Mouse (Mus musculus): ENCODE results near the gene Chchd5. TPM values are rescaled to one million over a fixed set of nuclear protein-coding genes. Genes with fewer than 3 reads are reported as not detected.

Gene Chchd5
- polyA plus RNA-seq, 2 experiments: 9.1 to 9.2 TPM

DNA sequence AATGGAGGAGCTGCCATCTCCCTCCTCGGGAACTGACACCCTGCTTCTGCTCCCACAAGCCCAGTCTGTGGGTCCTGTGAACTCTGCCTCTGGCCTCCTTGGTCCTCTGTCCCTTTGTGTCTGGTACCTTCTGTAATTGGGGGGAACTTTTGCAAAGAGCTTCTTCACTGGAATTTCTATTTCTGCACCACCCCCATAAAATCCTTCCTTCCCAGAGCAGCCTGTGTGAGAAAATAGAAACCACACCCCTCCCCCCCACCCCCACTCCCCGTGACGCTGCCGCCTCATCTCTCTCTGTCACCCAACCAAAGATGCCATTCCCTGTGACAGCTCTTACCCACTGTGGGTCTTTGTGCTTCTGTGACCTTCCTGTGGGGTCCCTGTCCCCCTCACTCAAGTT lies 39.1 kb upstream of the Chchd5 start:
- no peak overlapping the region for H3K27ac ChIP-seq
- H3K4me3 ChIP-seq (ENCODE audit: insufficient read depth in 1 of 2, low read depth in 2 of 2, low read length in 2 of 2): no peak overlapping the region
- peaks cover 0 to 5% of the 10 kb centered on the region in 2 experiments; a peak in 1 of 4 replicates for H3K4me1 ChIP-seq (replicated peaks; ENCODE audit: control insufficient read depth in 2 of 2, insufficient read depth in 2 of 2, low read length in 1 of 2)
- H3K9ac ChIP-seq (replicated peaks): no peak overlapping the region
- TF ChIP-seq EP300 (IDR thresholded peaks at IDR 0.05; ENCODE audit: low read depth) (no peak), CTCF (IDR thresholded peaks at IDR 0.05; ENCODE audit: low read depth) (no peak)
- no peaks in the 10 kb centered on the region for H3K36me3 ChIP-seq (replicated peaks; ENCODE audit: control insufficient read depth, insufficient read depth, low read depth)
- H3K4me2 ChIP-seq (ENCODE audit: low read depth): no peak overlapping the region
- ATAC-seq (ENCODE audit: insufficient read depth) (no peak), DNase-seq (ENCODE audit: low read depth in 3 of 3, low spot score in 3 of 3) (no peak)
- 56% methylated on average over 4 of the region's 4 CpGs for WGBS (ENCODE audit: insufficient replicate concordance)
- no peaks in the 10 kb centered on the region for H3K9me3 ChIP-seq (ENCODE audit: control insufficient read depth, low read length)
- H3K27me3 ChIP-seq (ENCODE audit: control insufficient read depth, insufficient read depth, low read length): no peaks in the 10 kb centered on the region

DNA sequence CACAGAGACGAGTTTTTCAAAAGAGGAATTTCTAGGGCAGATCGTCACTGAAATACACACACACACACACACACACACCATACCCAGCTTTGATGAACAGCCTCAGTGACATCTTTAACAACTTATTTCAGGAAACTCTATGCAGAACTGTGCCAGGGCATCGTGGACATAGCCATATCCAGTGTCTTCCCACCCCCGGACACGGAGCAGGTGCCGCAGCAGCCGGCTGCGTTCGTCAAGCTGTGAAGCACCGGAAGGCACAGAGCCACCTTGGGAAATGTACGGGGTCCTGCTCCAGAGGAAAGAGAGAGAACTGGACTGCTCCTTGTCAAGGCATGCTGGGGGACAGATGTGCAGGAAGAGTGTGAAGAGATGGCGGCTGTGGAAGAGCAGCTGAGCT lies 36.7 kb upstream of the Chchd5 start:
- 77% methylated on average over 12 of the region's 12 CpGs for WGBS (ENCODE audit: insufficient replicate concordance)
- H3K4me3 ChIP-seq (ENCODE audit: insufficient read depth in 1 of 2, low read depth in 2 of 2, low read length in 2 of 2): no peak overlapping the region
- ATAC-seq (ENCODE audit: insufficient read depth) (no peak), DNase-seq (ENCODE audit: low read depth in 3 of 3, low spot score in 3 of 3) (no peak)
- no peak overlapping the region for H3K4me2 ChIP-seq (ENCODE audit: low read depth)
- no peaks in the 10 kb centered on the region for H3K9me3 ChIP-seq (ENCODE audit: control insufficient read depth, low read length)
- no peak overlapping the region for H3K9ac ChIP-seq (replicated peaks)
- H3K27ac ChIP-seq: no peak overlapping the region
- H3K4me1 ChIP-seq (replicated peaks; ENCODE audit: control insufficient read depth in 2 of 2, insufficient read depth in 2 of 2, low read length in 1 of 2): no peaks in the 10 kb centered on the region
- no peaks in the 10 kb centered on the region for H3K27me3 ChIP-seq (ENCODE audit: control insufficient read depth, insufficient read depth, low read length)
- no peak for TF ChIP-seq CTCF (IDR thresholded peaks at IDR 0.05; ENCODE audit: low read depth)
- no peak for TF ChIP-seq EP300 (IDR thresholded peaks at IDR 0.05; ENCODE audit: low read depth)
- H3K36me3 ChIP-seq (replicated peaks; ENCODE audit: control insufficient read depth, insufficient read depth, low read depth): no peaks in the 10 kb centered on the region

DNA sequence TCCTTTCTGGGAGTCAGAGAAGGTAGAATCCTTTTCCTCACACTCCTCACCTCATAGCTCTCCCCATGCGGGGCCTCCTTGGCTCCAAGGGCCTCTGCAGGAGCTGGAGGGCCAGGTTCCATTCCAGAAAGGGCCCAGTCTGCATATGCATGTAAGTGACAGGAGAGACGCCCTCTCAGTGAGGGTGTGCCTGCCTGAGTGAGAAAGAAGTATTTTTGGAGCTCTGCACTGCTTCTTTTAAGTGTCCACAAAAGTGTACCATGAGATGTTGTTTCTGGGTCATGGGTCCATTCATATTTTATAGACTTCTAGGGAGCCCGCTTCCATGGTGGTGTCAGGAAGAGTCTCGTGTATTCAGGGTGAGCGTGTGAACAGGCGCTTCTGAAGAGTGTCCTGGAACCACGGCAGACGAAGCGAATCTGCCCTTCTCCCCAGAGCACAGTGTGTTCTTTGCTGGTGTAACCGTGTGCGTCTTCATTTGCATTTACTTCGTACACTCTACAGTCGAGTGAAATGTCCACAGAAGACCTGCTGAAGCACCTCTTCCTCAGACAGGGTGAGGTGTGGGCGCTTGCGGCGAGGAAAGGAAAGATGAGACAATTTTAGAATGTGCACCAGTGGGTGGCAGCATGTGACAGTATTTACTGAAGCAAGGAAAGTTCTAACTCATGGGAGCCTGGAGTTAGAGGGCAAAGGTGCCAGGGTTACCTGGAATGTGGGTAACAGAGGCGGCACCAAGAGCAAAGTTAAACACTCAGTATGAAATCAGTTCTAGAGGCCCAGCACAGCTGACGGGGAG lies 35.4 kb upstream of the Chchd5 start:
- DNase-seq (ENCODE audit: low read depth in 3 of 3, low spot score in 3 of 3): no peak
- Histone ChIP-seq H3K27ac (no peak overlapping the region), H3K4me2 (ENCODE audit: low read depth) (no peak overlapping the region), H3K36me3 (replicated peaks; ENCODE audit: control insufficient read depth, insufficient read depth, low read depth) (no peaks in the 10 kb centered on the region), H3K4me1 (replicated peaks; ENCODE audit: control insufficient read depth in 2 of 2, insufficient read depth in 2 of 2, low read length in 1 of 2) (no peaks in the 10 kb centered on the region), H3K9ac (replicated peaks) (no peak overlapping the region), H3K27me3 (ENCODE audit: control insufficient read depth, insufficient read depth, low read length) (no peaks in the 10 kb centered on the region), H3K9me3 (ENCODE audit: control insufficient read depth, low read length) (no peaks in the 10 kb centered on the region), H3K4me3 (ENCODE audit: insufficient read depth in 1 of 2, low read depth in 2 of 2, low read length in 2 of 2) (no peak overlapping the region)
- TF ChIP-seq CTCF (IDR thresholded peaks at IDR 0.05; ENCODE audit: low read depth) (no peak), EP300 (IDR thresholded peaks at IDR 0.05; ENCODE audit: low read depth) (no peak)
- ATAC-seq (ENCODE audit: insufficient read depth): no peak
- WGBS (ENCODE audit: insufficient replicate concordance): 75% methylated on average over 18 of the region's 18 CpGs

DNA sequence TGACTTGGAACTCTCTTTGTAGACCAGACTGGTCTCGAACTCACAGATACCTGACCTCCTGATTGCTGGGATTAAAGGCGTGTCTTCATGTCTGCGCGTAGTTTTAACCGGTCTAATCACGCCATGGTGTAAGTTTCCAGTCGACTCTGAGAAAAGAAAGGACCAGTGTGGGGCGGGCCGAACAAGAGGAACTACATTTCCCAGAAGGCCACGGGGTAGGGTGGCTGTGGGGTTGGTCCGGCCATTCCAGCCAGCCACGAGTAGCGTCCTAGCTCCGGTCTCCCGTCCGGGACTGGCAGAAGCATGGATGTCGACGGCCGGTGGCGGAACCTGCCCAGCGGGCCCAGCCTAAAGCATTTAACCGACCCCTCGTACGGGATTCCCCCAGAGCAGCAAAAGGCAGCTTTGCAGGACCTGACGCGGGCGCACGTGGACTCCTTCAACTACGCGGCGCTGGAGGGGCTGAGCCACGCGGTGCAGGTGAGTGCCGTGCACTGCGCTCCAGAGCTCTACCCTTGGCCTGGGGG lies 28.7 kb upstream of the Chchd5 start, which contains the start of gene Polr1b:
Gene Polr1b (plus strand): TSS at position 212 of the 527 bp plus-strand sequence.
- Histone ChIP-seq H3K36me3 (replicated peaks; ENCODE audit: control insufficient read depth, insufficient read depth, low read depth) (peaks cover 23% of the 10 kb centered on the region), H3K9me3 (ENCODE audit: control insufficient read depth, low read length) (no peaks in the 10 kb centered on the region), H3K9ac (replicated peaks) (peak within 1 kb of the TSS; percentile 75), H3K4me3 (ENCODE audit: insufficient read depth in 1 of 2, low read depth in 2 of 2, low read length in 2 of 2) (peak within 1 kb of the TSS; percentile 83 to 85), H3K27ac (no peak within 1 kb of the TSS), H3K4me2 (ENCODE audit: low read depth) (peak within 1 kb of the TSS; percentile 80), H3K4me1 (replicated peaks; ENCODE audit: control insufficient read depth in 2 of 2, insufficient read depth in 2 of 2, low read length in 1 of 2) (peaks cover 4 to 5% of the 10 kb centered on the region in 2 experiments; a peak in 2 of 4 replicates), H3K27me3 (ENCODE audit: control insufficient read depth, insufficient read depth, low read length) (no peaks in the 10 kb centered on the region)
- ATAC-seq (ENCODE audit: insufficient read depth) (peak; percentile 99), DNase-seq (ENCODE audit: low read depth in 3 of 3, low spot score in 3 of 3) (peak; percentile 80 to 84 (median 84))
- under 1% methylated on average over 35 of the region's 35 CpGs for WGBS (ENCODE audit: insufficient replicate concordance)
- TF ChIP-seq EP300 (IDR thresholded peaks at IDR 0.05; ENCODE audit: low read depth) (peak; percentile 31; the same call in 1 of the 2 replicates), CTCF (IDR thresholded peaks at IDR 0.05; ENCODE audit: low read depth) (no peak; the same call in 1 of the 2 replicates)

DNA sequence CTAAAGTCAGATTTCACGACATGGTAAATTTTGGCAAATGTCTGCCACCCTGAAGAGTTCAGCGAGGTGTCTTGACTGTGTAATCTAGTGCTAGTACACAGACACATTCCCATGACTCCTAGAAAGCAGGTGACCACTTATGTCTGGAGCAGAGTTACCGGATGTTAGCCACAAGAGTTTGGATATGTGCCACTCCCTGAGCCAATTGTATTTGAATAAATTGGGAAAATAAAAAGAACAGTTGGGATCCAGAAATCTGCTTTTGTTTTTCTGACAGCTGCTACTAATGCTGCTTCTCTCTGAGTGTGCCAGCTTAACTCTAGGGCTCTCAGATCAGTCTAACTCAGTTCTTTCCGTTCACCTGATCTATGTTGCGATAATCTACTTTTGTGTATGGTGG lies 16.6 kb upstream of the Chchd5 start:
- H3K4me3 ChIP-seq (ENCODE audit: insufficient read depth in 1 of 2, low read depth in 2 of 2, low read length in 2 of 2): no peak overlapping the region
- H3K4me2 ChIP-seq (ENCODE audit: low read depth): no peak overlapping the region
- H3K27ac ChIP-seq: no peak overlapping the region
- no peak overlapping the region for H3K9ac ChIP-seq (replicated peaks)
- peaks cover 61% of the 10 kb centered on the region for H3K36me3 ChIP-seq (replicated peaks; ENCODE audit: control insufficient read depth, insufficient read depth, low read depth)
- DNase-seq (ENCODE audit: low read depth in 3 of 3, low spot score in 3 of 3) (no peak), ATAC-seq (ENCODE audit: insufficient read depth) (no peak)
- H3K27me3 ChIP-seq (ENCODE audit: control insufficient read depth, insufficient read depth, low read length): no peaks in the 10 kb centered on the region
- 88% methylated on average over 5 of the region's 5 CpGs for WGBS (ENCODE audit: insufficient replicate concordance)
- no peaks in the 10 kb centered on the region for H3K9me3 ChIP-seq (ENCODE audit: control insufficient read depth, low read length)
- no peak for TF ChIP-seq EP300 (IDR thresholded peaks at IDR 0.05; ENCODE audit: low read depth)
- no peak for TF ChIP-seq CTCF (IDR thresholded peaks at IDR 0.05; ENCODE audit: low read depth)
- H3K4me1 ChIP-seq (replicated peaks; ENCODE audit: control insufficient read depth in 2 of 2, insufficient read depth in 2 of 2, low read length in 1 of 2): no peaks in the 10 kb centered on the region

All from liver, embryonic 14.5 days (tissue).